Comparison of ENCODE assay signal across 8 mouse cellular contexts in genomic region chr17:80018976-80019541, GRCm38 (mm10). TPM values are rescaled to one million over a fixed set of nuclear protein-coding genes. Genes with fewer than 3 reads are reported as not detected.
A peak's percentile ranks its signal among the peaks of the same experiment; 100 is the strongest.
DNase-seq lines count a peak whose midpoint lies in the region; ATAC-seq and TF ChIP-seq lines count a peak whose summit lies in the region.

No protein-coding gene starts in this region.

- no peaks in the 10 kb centered on the region for H3K27me3 ChIP-seq in spleen, adult 2 months (ENCODE audit: control insufficient read depth, insufficient read depth, low read length)
- H3K27me3 ChIP-seq in embryonic facial prominence, embryonic 15.5 days = no peaks in the 10 kb centered on the region
- H3K27me3 ChIP-seq in hindbrain, embryonic 16.5 days (replicated peaks; ENCODE audit: control insufficient read depth, insufficient read depth, low read length) = no peaks in the 10 kb centered on the region
- H3K27me3 ChIP-seq in liver, embryonic 13.5 days = no peaks in the 10 kb centered on the region

- no peak for DNase-seq in spleen, adult 2 months (ENCODE audit: low read depth in 1 of 2, low spot score in 2 of 2)
- DNase-seq in spleen, adult 12 weeks (ENCODE audit: low spot score) = no peak
- DNase-seq in liver, embryonic 13.5 days = peak; percentile 35
- DNase-seq in retina, embryonic 14.5 days (ENCODE audit: low spot score) = peak; percentile 73
- DNase-seq in cerebellum, adult 18-20 months = no peak

- H3K27ac ChIP-seq in spleen, adult 2 months (ENCODE audit: insufficient read depth, low read length) = no peak overlapping the region
- no peak overlapping the region for H3K27ac ChIP-seq in embryonic facial prominence, embryonic 15.5 days (replicated peaks)
- no peak overlapping the region for H3K27ac ChIP-seq in hindbrain, embryonic 16.5 days (ENCODE audit: low read depth, low read length)
- no peak overlapping the region for H3K27ac ChIP-seq in liver, embryonic 13.5 days

- no peak overlapping the region for H3K4me3 ChIP-seq in spleen, adult 2 months (ENCODE audit: extremely low read depth, insufficient read depth, insufficient read length)
- peak overlapping the region; percentile 18; the same call in 1 of the 2 replicates for H3K4me3 ChIP-seq in embryonic facial prominence, embryonic 15.5 days (replicated peaks)
- 0 out of 2 replicates have a peak overlapping the region, but pooled peaks have one; percentile 17 for H3K4me3 ChIP-seq in hindbrain, embryonic 16.5 days (ENCODE audit: low read length)
- peak overlapping the region; percentile 39 for H3K4me3 ChIP-seq in liver, embryonic 13.5 days (replicated peaks)

- TF ChIP-seq POLR2A in spleen, adult 2 months (IDR thresholded peaks at IDR 0.05; ENCODE audit: low read depth, low read length) = no peak

- 0 out of 2 replicates have a peak, but pooled peaks have one; percentile 6 for TF ChIP-seq CTCF in spleen, adult 2 months (IDR thresholded peaks at IDR 0.05; ENCODE audit: extremely low read depth, insufficient read depth, insufficient read length, insufficient replicate concordance)

- peak overlapping the region; percentile 44 for H3K4me2 ChIP-seq in embryonic facial prominence, embryonic 15.5 days (replicated peaks)
- peak overlapping the region; percentile 36 for H3K4me2 ChIP-seq in hindbrain, embryonic 16.5 days (ENCODE audit: low read length)
- H3K4me2 ChIP-seq in liver, embryonic 13.5 days = peak overlapping the region; percentile 64

- ATAC-seq in embryonic facial prominence, embryonic 15.5 days (ENCODE audit: insufficient number of reproducible peaks, low FRiP score, low TSS enrichment, low read depth) = no peak
- ATAC-seq in hindbrain, embryonic 16.5 days = 0 out of 2 replicates have a peak, but pooled peaks have one; percentile 55
- 0 out of 2 replicates have a peak, but pooled peaks have one; percentile 13 for ATAC-seq in liver, embryonic 13.5 days (ENCODE audit: low read depth)
- ATAC-seq in frontal cortex, adult (ENCODE audit: low TSS enrichment) = no peak

- no peaks in the 10 kb centered on the region for H3K36me3 ChIP-seq in spleen, adult 2 months (ENCODE audit: control insufficient read depth, insufficient read depth, low read length)
- H3K36me3 ChIP-seq in embryonic facial prominence, embryonic 15.5 days = no peaks in the 10 kb centered on the region
- H3K36me3 ChIP-seq in hindbrain, embryonic 16.5 days (ENCODE audit: control insufficient read depth, insufficient read depth, low read length) = no peaks in the 10 kb centered on the region
- H3K36me3 ChIP-seq in liver, embryonic 13.5 days = no peaks in the 10 kb centered on the region

- 33% methylated on average over 22 of the region's 22 CpGs for WGBS in spleen, adult 2 months
- 9% methylated on average over 22 of the region's 22 CpGs for WGBS in embryonic facial prominence, embryonic 15.5 days
- WGBS in hindbrain, embryonic 16.5 days = 10% methylated on average over 22 of the region's 22 CpGs
- WGBS in liver, embryonic 13.5 days (ENCODE audit: insufficient replicate concordance) = 14% methylated on average over 22 of the region's 22 CpGs

- no peaks in the 10 kb centered on the region for H3K4me1 ChIP-seq in spleen, adult 2 months (ENCODE audit: control insufficient read depth, insufficient read depth, insufficient read length)
- peaks cover 7% of the 10 kb centered on the region for H3K4me1 ChIP-seq in embryonic facial prominence, embryonic 15.5 days
- H3K4me1 ChIP-seq in hindbrain, embryonic 16.5 days (ENCODE audit: control insufficient read depth, insufficient read depth, low read depth, low read length) = no peaks in the 10 kb centered on the region; the same call in 1 of the 2 replicates
- peaks cover 43% of the 10 kb centered on the region for H3K4me1 ChIP-seq in liver, embryonic 13.5 days (replicated peaks)

- no peak overlapping the region for H3K9ac ChIP-seq in embryonic facial prominence, embryonic 15.5 days
- no peak overlapping the region for H3K9ac ChIP-seq in hindbrain, embryonic 16.5 days (ENCODE audit: low read depth, low read length)
- H3K9ac ChIP-seq in liver, embryonic 13.5 days = peak overlapping the region; percentile 50

- no peaks in the 10 kb centered on the region for H3K9me3 ChIP-seq in embryonic facial prominence, embryonic 15.5 days (replicated peaks)
- H3K9me3 ChIP-seq in hindbrain, embryonic 16.5 days (ENCODE audit: control insufficient read depth, low read length) = no peaks in the 10 kb centered on the region; the same call in 1 of the 2 replicates
- no peaks in the 10 kb centered on the region for H3K9me3 ChIP-seq in liver, embryonic 13.5 days (replicated peaks)

RNA-seq across cellular contexts. Expression of gene Hnrnpll, which starts 43.1 kb away (rescaled TPM):
- 5.7 and 6.5 TPM in 2 replicates for polyA plus RNA-seq in spleen, adult 2 months (2012; rRNA removed)
- 54.9 and 59.8 TPM in 2 replicates for polyA plus RNA-seq in embryonic facial prominence, embryonic 15.5 days (2015; fragmentation: Nextera tagmentation; extraction: Ambion mirVana)
- polyA plus RNA-seq in hindbrain, embryonic 16.5 days (2015; fragmentation: Nextera tagmentation; extraction: Ambion mirVana) = 46.2 and 48.0 TPM in 2 replicates
- 25.0 and 32.0 TPM in 2 replicates for polyA plus RNA-seq in liver, embryonic 13.5 days (2015; fragmentation: Nextera tagmentation; extraction: Ambion mirVana)

Comparison
In these comparisons a context has a peak if more than half of its experiments do, and no peak if none do; other contexts are left out.
1. DNase-seq: peak in liver, embryonic 13.5 days (single experiment) and retina, embryonic 14.5 days (single experiment); none in spleen, adult 2 months (0 of 2), spleen, adult 12 weeks (single experiment) and cerebellum, adult 18-20 months (0 of 2).
2. ATAC-seq: peak in hindbrain, embryonic 16.5 days (single experiment) and liver, embryonic 13.5 days (single experiment); none in embryonic facial prominence, embryonic 15.5 days (single experiment) and frontal cortex, adult (single experiment).
3. Peak in every context shown above with its lines, with median percentiles within 50 percentile points of each other: H3K4me2 ChIP-seq.